Mouse (Mus musculus) lung, postnatal 0 days (tissue): ENCODE results near the gene 4931428F04Rik. TPM values are rescaled to one million over a fixed set of nuclear protein-coding genes. Genes with fewer than 3 reads are reported as not detected.

ENCODE experiments used
- ATAC-seq: fragments of 200-750 bp; cut with Nextera tagmentation; 2 replicates; pipeline ENCODE4 v1.8.0; 2017; ENCODE audit warnings: moderate library complexity
- DNase-seq: peaks from one replicate; pipeline ENCODE4 v3.0.0-alpha.2; 2016; ENCODE audit warnings: low spot score
- H3K27ac ChIP-seq: fragments of 300-500 bp; sonication (generic); 2 replicates; pipeline ENCODE4 v1.5.1; 2014; ENCODE audit warnings: antibody characterized with exemption, mild to moderate bottlenecking, low read length, mixed read lengths
- H3K27me3 ChIP-seq: fragments of 300-500 bp; sonication (generic); replicated peaks from 2 replicates; pipeline ENCODE4 v1.6.1; 2014; ENCODE audit warnings: low read length, mixed read lengths; ENCODE audit not compliant: insufficient read depth
- H3K36me3 ChIP-seq: fragments of 300-500 bp; sonication (generic); 2 replicates; pipeline ENCODE4 v1.6.1; 2014; ENCODE audit warnings: low read length, mixed read lengths; ENCODE audit not compliant: insufficient read depth
- H3K4me1 ChIP-seq: fragments of 300-500 bp; sonication (generic); 2 replicates; pipeline ENCODE4 v1.6.1; 2014; ENCODE audit warnings: antibody characterized with exemption, low read depth, low read length, mixed read lengths; ENCODE audit not compliant: insufficient read depth
- H3K4me2 ChIP-seq: fragments of 300-500 bp; sonication (generic); replicated peaks from 2 replicates; pipeline ENCODE4 v1.6.1; 2014; ENCODE audit warnings: low read depth, mild to moderate bottlenecking, low read length, moderate library complexity, mixed read lengths
- H3K4me3 ChIP-seq: fragments of 300-500 bp; sonication (generic); 2 replicates; pipeline ENCODE4 v1.5.1; 2014; ENCODE audit warnings: low read depth, low read length
- H3K9ac ChIP-seq: fragments of 300-500 bp; sonication (generic); replicated peaks from 2 replicates; pipeline ENCODE4 v1.6.1; 2014; ENCODE audit warnings: low read depth, mild to moderate bottlenecking
- H3K9me3 ChIP-seq: fragments of 300-500 bp; sonication (generic); 2 replicates; pipeline ENCODE4 v1.6.1; 2016; ENCODE audit warnings: low read length, mixed read lengths
- CTCF ChIP-seq: IDR thresholded peaks from 2 replicates; pipeline ENCODE4 v1.5.1; 2016; ENCODE audit warnings: antibody characterized with exemption, mild to moderate bottlenecking
- EP300 ChIP-seq: IDR thresholded peaks from 2 replicates; pipeline ENCODE4 v1.6.1; 2016; ENCODE audit warnings: antibody characterized with exemption, mild to moderate bottlenecking, control low read depth
- WGBS: fragments of 180-500 bp; shearing (Covaris S2); extraction: QIAGEN DNeasy Blood & Tissue Kit; methylation state at CpG from one replicate; pipeline ENCODE4 v1.1.7; 2014; 5-methylcytosine and 5-hydroxymethylcytosine counted together
- polyA plus RNA-seq: library from polyadenylated mRNA; unstranded; fragments of >200 nt; fragmentation: Nextera tagmentation; extraction: Ambion mirVana; gene quantifications from 2 replicates; pipeline ENCODE4 v1.2.1, GENCODE M21; 2015

Gene 4931428F04Rik
- polyA plus RNA-seq, 1 experiment from 2014 or later = 2.7 TPM

- Histone ChIP-seq H3K4me3 (peak overlapping the region; percentile 43), H3K9me3 (no peaks in the 10 kb centered on the region), H3K27ac (peak overlapping the region; percentile 79), H3K4me2 (peak overlapping the region; percentile 86), H3K4me1 (peaks cover 26% of the 10 kb centered on the region), H3K36me3 (no peaks in the 10 kb centered on the region), H3K9ac (peak overlapping the region; percentile 19; the same call in 1 of the 2 replicates), H3K27me3 (peaks cover 46% of the 10 kb centered on the region)
- no peak for TF ChIP-seq CTCF
- TF ChIP-seq EP300 = 0 out of 2 replicates have a peak, but pooled peaks have one; percentile 30
- WGBS = 7% methylated on average over 10 of the region's 10 CpGs
- peak; percentile 69 for ATAC-seq
- peak; percentile 77 for DNase-seq
Observed at GRCm38 (mm10) chr8:105269075-105269458, 20.6 kb downstream of the 4931428F04Rik start.

GRCm38 (mm10) chr8:105268342-105269074, 21.2 kb downstream of the 4931428F04Rik start:
- peak; percentile 13 for ATAC-seq
- H3K27me3 ChIP-seq = peaks cover 46% of the 10 kb centered on the region
- H3K4me3 ChIP-seq = peak overlapping the region; percentile 43
- no peak overlapping the region; the same call in 1 of the 2 replicates for H3K9ac ChIP-seq
- TF ChIP-seq EP300 = no peak
- TF ChIP-seq CTCF = no peak
- no peaks in the 10 kb centered on the region for H3K36me3 ChIP-seq
- H3K4me2 ChIP-seq = peak overlapping the region; percentile 86
- peak; percentile 47 for DNase-seq
- 4% methylated on average over 65 of the region's 65 CpGs for WGBS
- peaks cover 29% of the 10 kb centered on the region for H3K4me1 ChIP-seq
- H3K27ac ChIP-seq = 0 out of 2 replicates have a peak overlapping the region, but pooled peaks have one; percentile 47
- H3K9me3 ChIP-seq = no peaks in the 10 kb centered on the region

- ATAC-seq = no peak
- H3K4me3 ChIP-seq = no peak overlapping the region
- H3K4me2 ChIP-seq = no peak overlapping the region
- peaks cover 35% of the 10 kb centered on the region for H3K27me3 ChIP-seq
- H3K36me3 ChIP-seq = no peaks in the 10 kb centered on the region
- peaks cover 29% of the 10 kb centered on the region for H3K4me1 ChIP-seq
- H3K9me3 ChIP-seq = no peaks in the 10 kb centered on the region
- H3K27ac ChIP-seq = no peak overlapping the region
- DNase-seq = no peak
- TF ChIP-seq CTCF = no peak
- no peak for TF ChIP-seq EP300
- no peak overlapping the region for H3K9ac ChIP-seq
- WGBS = 52% methylated on average over 13 of the region's 13 CpGs
Observed at GRCm38 (mm10) chr8:105266775-105267174, 22.9 kb downstream of the 4931428F04Rik start.

GRCm38 (mm10) chr8:105265128-105265527, 24.5 kb downstream of the 4931428F04Rik start:
- ATAC-seq (no peak), DNase-seq (peak; percentile 64)
- Histone ChIP-seq H3K27ac (no peak overlapping the region), H3K4me2 (peak overlapping the region; percentile 90), H3K9me3 (no peaks in the 10 kb centered on the region), H3K36me3 (no peaks in the 10 kb centered on the region), H3K27me3 (peaks cover 20% of the 10 kb centered on the region; the same call in 1 of the 2 replicates), H3K4me1 (peaks cover 27% of the 10 kb centered on the region), H3K9ac (no peak overlapping the region), H3K4me3 (peak overlapping the region; percentile 63)
- 12% methylated on average over 10 of the region's 10 CpGs for WGBS
- TF ChIP-seq CTCF (no peak), EP300 (no peak)

- Histone ChIP-seq H3K9ac (peak within 1 kb of the TSS; percentile 55), H3K36me3 (no peaks in the 10 kb centered on the region), H3K27ac (peak within 1 kb of the TSS; percentile 26; the same call in 1 of the 2 replicates), H3K4me2 (peak within 1 kb of the TSS; percentile 90), H3K27me3 (peaks cover 19% of the 10 kb centered on the region; the same call in 1 of the 2 replicates), H3K4me3 (peak within 1 kb of the TSS; percentile 63), H3K4me1 (peaks cover 27% of the 10 kb centered on the region), H3K9me3 (no peaks in the 10 kb centered on the region)
- WGBS = 1% methylated on average over 53 of the region's 54 CpGs
- DNase-seq = peak; percentile 86
- peak; percentile 66 for ATAC-seq
- TF ChIP-seq CTCF = no peak; the same call in 1 of the 2 replicates
- no peak for TF ChIP-seq EP300
Observed at GRCm38 (mm10) chr8:105264024-105264982, 25.4 kb downstream of the 4931428F04Rik start, which contains the start of the genes Tradd and Fbxl8. Tradd (minus strand) TSS chr8:105264609. Fbxl8 (plus strand) TSS chr8:105264648.
